Mouse (Mus musculus): ENCODE data around the gene Kcmf1. TPM values are rescaled to one million over a fixed set of nuclear protein-coding genes. Genes with fewer than 3 reads are reported as not detected.
"Not testable (repeated sequence)": the region's sequence is repeated elsewhere in the genome, so short reads cannot be mapped to it uniquely, and the experiment has no call there.

The Kcmf1 gene
- total RNA-seq, 2 experiments from 2014 or later, result 95.6 to 101 TPM

GRCm38 (mm10) chr6:72852180-72852579, 47.6 kb downstream of the Kcmf1 start:
- no peak for DNase-seq (ENCODE audit: low spot score in 2 of 2)

- peak in 1 of 2 experiments; percentile 46 for DNase-seq (ENCODE audit: low spot score in 2 of 2)
These were observed 48.1 kb downstream of the Kcmf1 start for GRCm38 (mm10) chr6:72851633-72852032.

- DNase-seq (ENCODE audit: low spot score in 2 of 2), result no peak
These were observed 57.7 kb downstream of the Kcmf1 start for GRCm38 (mm10) chr6:72841986-72842502.

- DNase-seq (ENCODE audit: low spot score in 2 of 2), result no peak
These were observed 58.7 kb downstream of the Kcmf1 start for GRCm38 (mm10) chr6:72840867-72841780.

- no peak for DNase-seq (ENCODE audit: low spot score in 2 of 2)
These were observed 62.0 kb downstream of the Kcmf1 start for GRCm38 (mm10) chr6:72837756-72838155.

- no peak for DNase-seq (ENCODE audit: low spot score in 2 of 2)
These were observed 65.3 kb downstream of the Kcmf1 start for GRCm38 (mm10) chr6:72834518-72834917.

- DNase-seq (ENCODE audit: low spot score in 2 of 2), result no peak
These were observed 67.9 kb downstream of the Kcmf1 start for GRCm38 (mm10) chr6:72831858-72832257.

GRCm38 (mm10) chr6:72831276-72831675, 68.5 kb downstream of the Kcmf1 start:
- peak; percentile 50 to 61 for DNase-seq (ENCODE audit: low spot score in 2 of 2)

GRCm38 (mm10) chr6:72828857-72829256, 70.9 kb downstream of the Kcmf1 start:
- no peak for DNase-seq (ENCODE audit: low spot score in 2 of 2)

- not testable (repeated sequence) for DNase-seq (ENCODE audit: low spot score in 2 of 2)
These were observed 71.7 kb downstream of the Kcmf1 start for GRCm38 (mm10) chr6:72828037-72828436.

GRCm38 (mm10) chr6:72825762-72826161, 74.0 kb downstream of the Kcmf1 start:
- no peak for DNase-seq (ENCODE audit: low spot score in 2 of 2)

GRCm38 (mm10) chr6:72824971-72825737, 74.6 kb downstream of the Kcmf1 start:
- DNase-seq (ENCODE audit: low spot score in 2 of 2), result no peak

GRCm38 (mm10) chr6:72813456-72813855, 86.3 kb downstream of the Kcmf1 start:
- no peak for DNase-seq (ENCODE audit: low spot score in 2 of 2)

GRCm38 (mm10) chr6:72810248-72810647, 89.5 kb downstream of the Kcmf1 start:
- DNase-seq (ENCODE audit: low spot score in 2 of 2), result no peak

- DNase-seq (ENCODE audit: low spot score in 2 of 2), result no peak
These were observed 90.1 kb downstream of the Kcmf1 start for GRCm38 (mm10) chr6:72809522-72810149.

GRCm38 (mm10) chr6:72808342-72808741, 91.4 kb downstream of the Kcmf1 start:
- no peak for DNase-seq (ENCODE audit: low spot score in 2 of 2)

- DNase-seq (ENCODE audit: low spot score in 2 of 2), result no peak
These were observed 96.1 kb downstream of the Kcmf1 start for GRCm38 (mm10) chr6:72803669-72804068.

GRCm38 (mm10) chr6:72802119-72802518, 97.7 kb downstream of the Kcmf1 start:
- DNase-seq (ENCODE audit: low spot score in 2 of 2), result no peak

- DNase-seq (ENCODE audit: low spot score in 2 of 2), result no peak
These were observed 99.1 kb downstream of the Kcmf1 start for GRCm38 (mm10) chr6:72800641-72801040.

- no peak for DNase-seq (ENCODE audit: low spot score in 2 of 2)
These were observed 102.0 kb downstream of the Kcmf1 start for GRCm38 (mm10) chr6:72797763-72798162.

GRCm38 (mm10) chr6:72795444-72795843, 104.3 kb downstream of the Kcmf1 start:
- DNase-seq (ENCODE audit: low spot score in 2 of 2), result no peak
